Mouse (Mus musculus) T-cell, adult 66 days (primary cell): Measurements from ENCODE around the gene Tmem140. TPM values are rescaled to one million over a fixed set of nuclear protein-coding genes. Genes with fewer than 3 reads are reported as not detected.

Experiments
- total RNA-seq, 2 experiments: library from RNA; stranded (reverse); gene quantifications; 3 replicates in 1 of 2; 4 replicates in 1 of 2; pipeline ENCODE4 v1.2.4; 2023

The Tmem140 gene
- 1 to 10 TPM; 4.7 to 6.1 TPM for total RNA-seq

GRCm38 (mm10) chr6:34862791-34863403, at the start of gene Tmem140:
Gene Tmem140 (plus strand): TSS chr6:34863146.

GRCm38 (mm10) chr6:34877509-34878321, 14.8 kb downstream of the Tmem140 start, which contains the start of gene Cyren:
Gene Cyren (minus strand): TSS chr6:34878060.

GRCm38 (mm10) chr6:34910371-34911219, 47.6 kb downstream of the Tmem140 start, which contains the start of gene Wdr91:
Gene Wdr91 (minus strand): TSS chr6:34910876.

GRCm38 (mm10) chr6:34919956-34920355, 57.0 kb downstream of the Tmem140 start, which contains the start of gene Stra8:
Gene Stra8 (plus strand): TSS chr6:34920163.

Other genes starting within 250 kb of the Tmem140 start
- 1 to 10 TPM; 2.6 to 2.9 TPM for gene Agbl3, start 82.7 kb upstream of the Tmem140 start, total RNA-seq
- 1 to 10 TPM; 4.3 to 8.8 TPM for gene Cyren, start 14.9 kb downstream of the Tmem140 start, total RNA-seq
- 10 to 100 TPM; 39.9 to 55.6 TPM for gene Wdr91, start 47.7 kb downstream of the Tmem140 start, total RNA-seq
- gene Stra8, start 57.0 kb downstream of the Tmem140 start, total RNA-seq, result not detected
- under 1 TPM; 0.27 to 0.67 TPM for gene Slc23a4, start 125.3 kb downstream of the Tmem140 start, total RNA-seq